Mouse (Mus musculus) stomach, embryonic 14.5 days (tissue): ENCODE data around the gene Gm20388. TPM values are rescaled to one million over a fixed set of nuclear protein-coding genes. Genes with fewer than 3 reads are reported as not detected.

ENCODE experiments used
- ATAC-seq: fragments of 200-750 bp; cut with Nextera tagmentation; 2 replicates; pipeline ENCODE4 v1.8.0; 2017; ENCODE audit warnings: low read depth, moderate TSS enrichment; ENCODE audit not compliant: insufficient number of reproducible peaks, insufficient read depth, low FRiP score
- H3K27ac ChIP-seq: fragments of 300-500 bp; sonication (generic); 2 replicates; pipeline ENCODE4 v1.5.1; 2014; ENCODE audit warnings: mild to moderate bottlenecking, low read length, moderate library complexity, mixed read lengths
- H3K27me3 ChIP-seq: fragments of 300-500 bp; sonication (generic); 2 replicates; pipeline ENCODE4 v1.6.1; 2014; ENCODE audit warnings: low read length, control low read depth, mixed read lengths; ENCODE audit not compliant: control insufficient read depth, insufficient read depth
- H3K36me3 ChIP-seq: fragments of 300-500 bp; sonication (generic); 2 replicates; pipeline ENCODE4 v1.6.1; 2014; ENCODE audit warnings: mild to moderate bottlenecking, control low read depth, low read length, moderate library complexity, mixed read lengths; ENCODE audit not compliant: control insufficient read depth, insufficient read depth
- H3K4me1 ChIP-seq: fragments of 300-500 bp; sonication (generic); 2 replicates; pipeline ENCODE4 v1.6.1; 2014; ENCODE audit warnings: low read length, control low read depth, mixed read lengths; ENCODE audit not compliant: control insufficient read depth, insufficient read depth
- H3K4me2 ChIP-seq: fragments of 300-500 bp; sonication (generic); replicated peaks from 2 replicates; pipeline ENCODE4 v1.6.1; 2014; ENCODE audit warnings: low read depth, low read length, control low read depth
- H3K4me3 ChIP-seq: fragments of 300-500 bp; sonication (generic); 2 replicates; pipeline ENCODE4 v1.5.1; 2014; ENCODE audit warnings: low read depth, low read length, control low read depth
- H3K9ac ChIP-seq: fragments of 300-500 bp; sonication (generic); replicated peaks from 2 replicates; pipeline ENCODE4 v1.6.1; 2014; ENCODE audit warnings: low read depth, mild to moderate bottlenecking, control low read depth, low read length, moderate library complexity, mixed read lengths
- H3K9me3 ChIP-seq: fragments of 300-500 bp; sonication (generic); 2 replicates; pipeline ENCODE4 v1.6.1; 2016; ENCODE audit warnings: low read depth, low read length, control low read depth; ENCODE audit not compliant: control insufficient read depth
- WGBS: fragments of 180-500 bp; shearing (Covaris S2); extraction: QIAGEN DNeasy Blood & Tissue Kit; methylation state at CpG from one replicate; pipeline ENCODE4 v1.1.7; 2014; 5-methylcytosine and 5-hydroxymethylcytosine counted together
- polyA plus RNA-seq: library from polyadenylated mRNA; unstranded; fragments of >200 nt; fragmentation: Nextera tagmentation; extraction: Ambion mirVana; gene quantifications from 2 replicates; pipeline ENCODE4 v1.2.1, GENCODE M21; 2014

The Gm20388 gene
- polyA plus RNA-seq, 1 experiment from 2014 or later: 11.4 TPM

DNA sequence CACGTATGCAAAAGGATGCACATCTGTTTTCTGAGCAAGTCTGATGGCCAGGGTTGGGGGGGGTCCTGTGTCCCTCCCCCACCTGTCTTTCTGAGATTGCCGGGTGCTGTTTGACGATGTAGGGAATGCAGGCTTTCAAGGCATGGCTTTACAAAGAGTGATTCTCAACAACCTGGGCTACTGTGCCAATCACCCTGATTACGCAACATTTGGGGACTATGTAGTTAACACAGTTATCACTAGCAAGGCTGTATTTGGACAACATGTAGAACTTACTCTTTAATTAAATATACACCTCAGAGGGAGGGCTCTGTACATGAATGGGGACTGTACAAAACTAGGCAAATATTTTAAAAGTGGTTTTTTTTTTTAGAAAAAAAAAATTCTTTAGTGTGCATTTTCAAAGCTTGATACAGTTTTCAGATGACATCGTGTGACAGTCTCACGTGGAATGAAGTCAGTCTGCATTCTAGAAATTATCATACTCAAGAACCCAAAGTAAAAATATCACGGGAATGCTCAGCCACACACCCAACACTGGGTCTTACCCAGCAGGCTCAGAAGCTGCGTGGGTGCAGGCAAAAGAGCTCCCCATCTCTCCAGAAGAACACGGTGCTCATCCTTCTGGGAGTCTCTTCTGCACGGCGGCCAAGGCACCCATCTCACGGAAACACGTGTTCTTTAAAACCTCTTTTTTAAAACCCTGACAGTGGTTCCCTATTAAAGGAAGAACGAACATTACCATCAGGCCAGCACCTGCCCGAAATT is 3930.1 kb downstream of the Gm20388 start:
- Histone ChIP-seq H3K9me3 (no peaks in the 10 kb centered on the region), H3K9ac (no peak overlapping the region), H3K27ac (no peak overlapping the region), H3K27me3 (no peaks in the 10 kb centered on the region), H3K4me3 (no peak overlapping the region), H3K4me1 (no peaks in the 10 kb centered on the region), H3K36me3 (no peaks in the 10 kb centered on the region), H3K4me2 (no peak overlapping the region)
- ATAC-seq: no peak
- WGBS: 91% methylated on average over 15 of the region's 15 CpGs

DNA sequence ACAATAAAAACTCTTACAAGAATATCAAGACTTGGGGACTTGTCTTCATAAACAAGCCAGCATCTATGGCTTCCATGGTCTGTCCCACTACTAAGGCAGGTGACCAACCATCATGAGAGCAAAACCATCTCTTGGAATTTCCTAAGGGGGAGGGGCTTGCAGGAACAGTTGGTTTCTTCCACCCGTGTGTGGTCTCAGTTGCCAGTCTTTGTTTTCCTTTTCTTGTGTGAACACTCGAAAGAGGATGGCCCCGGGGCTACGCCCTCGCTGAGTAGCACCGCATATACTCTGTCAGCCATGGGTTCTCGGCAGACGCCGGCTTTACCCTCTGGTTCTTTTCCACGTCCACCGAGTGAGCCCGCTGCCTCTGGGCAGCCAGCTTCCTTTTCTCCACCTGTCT is 3931.4 kb downstream of the Gm20388 start:
- no peak overlapping the region for H3K27ac ChIP-seq
- no peaks in the 10 kb centered on the region for H3K36me3 ChIP-seq
- no peaks in the 10 kb centered on the region for H3K9me3 ChIP-seq
- no peak overlapping the region for H3K4me2 ChIP-seq
- no peak for ATAC-seq
- no peaks in the 10 kb centered on the region for H3K4me1 ChIP-seq
- no peak overlapping the region for H3K9ac ChIP-seq
- H3K27me3 ChIP-seq: no peaks in the 10 kb centered on the region
- 88% methylated on average over 12 of the region's 12 CpGs for WGBS
- H3K4me3 ChIP-seq: no peak overlapping the region

DNA sequence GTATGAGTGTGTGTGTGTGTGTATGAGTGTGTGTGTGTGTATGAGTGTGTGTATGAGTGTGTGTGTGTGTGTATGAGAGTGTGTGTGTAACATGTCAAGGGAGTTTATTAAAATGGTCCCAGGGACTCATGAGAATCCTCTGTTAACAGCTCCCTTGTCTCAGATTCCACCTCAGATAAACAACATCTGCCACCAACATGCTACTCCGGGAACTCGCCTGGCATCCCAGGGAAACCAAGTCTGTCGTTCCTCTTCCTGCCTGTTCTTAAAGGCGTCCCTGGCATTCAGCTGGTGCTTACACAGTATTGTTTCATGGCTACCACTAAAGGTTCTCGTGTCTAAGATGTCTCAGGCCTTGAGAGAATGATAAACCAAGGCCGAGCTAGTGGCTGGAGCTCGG is 3933.7 kb downstream of the Gm20388 start:
- ATAC-seq: no peak
- H3K4me1 ChIP-seq: no peaks in the 10 kb centered on the region
- no peak overlapping the region for H3K4me2 ChIP-seq
- H3K36me3 ChIP-seq: no peaks in the 10 kb centered on the region
- 83% methylated on average over 7 of the region's 7 CpGs for WGBS
- H3K9ac ChIP-seq: no peak overlapping the region
- H3K27ac ChIP-seq: no peak overlapping the region
- no peaks in the 10 kb centered on the region for H3K9me3 ChIP-seq
- H3K4me3 ChIP-seq: no peak overlapping the region
- H3K27me3 ChIP-seq: no peaks in the 10 kb centered on the region

DNA sequence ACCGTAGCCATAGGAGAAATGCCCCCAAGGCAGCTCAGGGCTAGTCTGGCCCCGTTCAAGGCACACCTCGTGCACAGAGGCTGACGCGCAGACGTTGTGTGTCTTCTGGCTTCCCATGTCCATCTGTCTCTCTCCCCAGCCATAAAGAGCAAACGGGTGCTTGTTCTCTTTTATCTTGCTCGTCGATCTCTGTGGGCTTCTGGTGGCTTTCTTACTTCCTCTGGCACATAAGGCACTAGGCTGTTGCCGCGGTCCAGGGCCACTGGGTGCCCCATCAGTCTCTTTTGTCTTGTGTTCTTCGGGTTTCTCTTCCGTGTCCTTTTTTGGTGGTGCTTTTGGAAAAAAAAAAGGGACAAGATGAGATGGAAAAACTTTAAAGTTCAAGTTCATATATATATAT is 3934.5 kb downstream of the Gm20388 start:
- no peak overlapping the region for H3K4me3 ChIP-seq
- no peak overlapping the region for H3K27ac ChIP-seq
- ATAC-seq: no peak
- H3K36me3 ChIP-seq: no peaks in the 10 kb centered on the region
- H3K27me3 ChIP-seq: no peaks in the 10 kb centered on the region
- no peak overlapping the region for H3K4me2 ChIP-seq
- 83% methylated on average over 13 of the region's 13 CpGs for WGBS
- H3K4me1 ChIP-seq: no peaks in the 10 kb centered on the region
- H3K9ac ChIP-seq: no peak overlapping the region
- no peaks in the 10 kb centered on the region for H3K9me3 ChIP-seq

DNA sequence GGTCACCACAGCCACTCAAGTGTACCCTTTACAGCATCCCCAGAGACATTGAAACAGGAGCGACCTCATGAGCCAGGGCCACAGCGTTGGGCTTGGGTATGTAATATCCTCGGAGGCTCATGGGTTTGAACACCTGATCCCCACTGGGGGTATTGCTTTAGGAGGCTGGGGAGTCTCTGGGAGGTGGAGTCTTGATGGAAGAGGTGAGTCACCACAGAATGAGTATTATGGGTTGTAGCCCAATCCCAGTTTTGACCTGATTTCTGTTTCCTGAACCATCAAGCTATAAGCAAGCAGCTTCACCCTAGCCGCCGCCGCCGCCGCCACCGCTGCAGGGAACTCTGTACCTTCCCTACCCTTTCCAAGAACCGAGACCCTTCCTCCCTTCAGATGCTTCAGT is 3935.3 kb downstream of the Gm20388 start:
- Histone ChIP-seq H3K9me3 (no peaks in the 10 kb centered on the region), H3K27me3 (no peaks in the 10 kb centered on the region), H3K4me1 (no peaks in the 10 kb centered on the region), H3K4me2 (no peak overlapping the region), H3K9ac (no peak overlapping the region), H3K36me3 (no peaks in the 10 kb centered on the region), H3K27ac (no peak overlapping the region), H3K4me3 (no peak overlapping the region)
- 91% methylated on average over 10 of the region's 10 CpGs for WGBS
- no peak for ATAC-seq

DNA sequence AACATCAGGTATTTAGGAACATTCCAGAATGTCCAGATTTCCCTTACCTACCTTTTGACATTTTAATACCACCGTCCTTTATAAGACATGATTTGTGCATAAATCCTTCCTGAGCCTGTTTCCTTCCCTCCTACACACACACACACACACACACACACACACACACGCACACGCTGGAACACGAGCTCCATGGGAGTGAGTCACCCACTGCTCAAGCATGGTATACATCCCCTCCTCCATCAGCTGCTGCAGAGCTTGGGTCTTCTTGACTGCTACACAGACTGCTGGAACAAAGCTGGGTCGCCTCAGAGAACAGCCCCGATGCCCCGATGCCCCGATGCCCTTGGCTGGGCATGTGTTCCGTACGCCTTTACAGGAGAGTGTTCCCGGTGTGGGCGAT is 3935.9 kb downstream of the Gm20388 start:
- Histone ChIP-seq H3K4me2 (no peak overlapping the region), H3K4me3 (no peak overlapping the region), H3K9ac (no peak overlapping the region), H3K27ac (no peak overlapping the region), H3K27me3 (no peaks in the 10 kb centered on the region), H3K36me3 (no peaks in the 10 kb centered on the region), H3K9me3 (no peaks in the 10 kb centered on the region), H3K4me1 (no peaks in the 10 kb centered on the region)
- WGBS: 86% methylated on average over 12 of the region's 12 CpGs
- no peak for ATAC-seq

DNA sequence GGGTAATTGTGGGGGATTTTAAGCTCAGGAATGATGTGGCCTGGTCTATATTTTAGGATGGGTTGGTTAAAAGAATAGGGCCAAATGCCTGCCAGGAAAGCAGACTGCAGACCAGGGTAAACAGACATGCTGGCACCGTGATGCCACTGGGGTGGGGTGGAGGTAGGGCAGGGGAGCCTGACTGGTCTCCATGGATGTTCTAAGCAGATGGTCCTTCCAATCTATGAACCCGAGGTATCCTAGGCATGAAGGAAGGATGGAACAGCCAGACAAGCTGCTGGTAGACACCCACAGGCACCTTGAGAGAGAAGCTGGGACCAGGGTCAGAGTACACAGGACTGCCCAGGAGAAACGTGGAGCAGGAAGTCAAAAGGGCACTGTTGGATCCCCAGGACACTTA is 3936.9 kb downstream of the Gm20388 start:
- Histone ChIP-seq H3K9me3 (no peaks in the 10 kb centered on the region), H3K9ac (no peak overlapping the region), H3K4me1 (no peaks in the 10 kb centered on the region), H3K36me3 (no peaks in the 10 kb centered on the region), H3K4me3 (no peak overlapping the region), H3K27me3 (no peaks in the 10 kb centered on the region), H3K4me2 (no peak overlapping the region), H3K27ac (no peak overlapping the region)
- 63% methylated on average over 3 of the region's 3 CpGs for WGBS
- no peak for ATAC-seq

DNA sequence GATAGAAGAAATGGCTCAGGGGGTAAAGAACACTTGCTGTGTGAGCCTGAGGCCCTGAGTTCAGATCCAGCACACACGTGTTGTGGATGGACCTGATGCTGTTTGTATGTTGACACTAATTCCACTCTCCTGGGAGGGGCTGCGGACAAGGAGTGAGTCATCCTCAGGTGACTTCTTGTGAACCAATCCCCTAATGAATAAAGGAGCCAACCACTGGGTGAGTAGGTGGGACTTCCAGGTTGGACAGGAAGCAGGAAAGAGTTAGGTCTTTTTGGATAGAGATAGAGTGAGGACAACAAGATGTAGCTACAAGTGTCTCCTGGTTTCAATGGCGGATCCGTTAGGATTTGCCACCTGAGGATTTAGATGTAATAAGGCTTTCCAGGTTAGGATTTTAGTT is 3938.7 kb downstream of the Gm20388 start:
- Histone ChIP-seq H3K36me3 (no peaks in the 10 kb centered on the region), H3K4me3 (no peak overlapping the region), H3K4me1 (no peaks in the 10 kb centered on the region), H3K4me2 (no peak overlapping the region), H3K9me3 (no peaks in the 10 kb centered on the region), H3K9ac (no peak overlapping the region), H3K27ac (no peak overlapping the region), H3K27me3 (no peaks in the 10 kb centered on the region)
- WGBS: 80% methylated on average over 4 of the region's 4 CpGs
- ATAC-seq: no peak

DNA sequence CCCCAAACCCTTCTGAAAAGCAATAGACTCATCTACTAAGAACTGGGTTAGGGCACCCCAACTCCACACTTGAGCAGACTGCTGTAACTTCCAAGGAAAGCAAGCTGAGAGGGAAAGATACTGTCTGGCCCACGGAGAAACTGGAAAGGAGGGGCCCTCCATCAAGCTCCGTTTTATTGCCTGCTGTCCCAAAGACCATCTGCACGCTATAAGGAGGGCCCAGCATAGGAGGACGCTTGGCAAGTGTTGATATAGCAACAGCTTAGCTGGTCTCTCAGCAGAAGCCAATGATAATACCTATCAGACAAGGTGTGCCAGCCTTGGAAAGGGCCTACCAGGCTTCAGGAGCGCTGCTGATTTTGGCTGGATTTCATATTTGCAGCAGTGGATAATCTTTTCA is 3940.9 kb downstream of the Gm20388 start:
- no peaks in the 10 kb centered on the region for H3K9me3 ChIP-seq
- no peaks in the 10 kb centered on the region for H3K27me3 ChIP-seq
- H3K36me3 ChIP-seq: no peaks in the 10 kb centered on the region
- no peak overlapping the region for H3K4me2 ChIP-seq
- H3K9ac ChIP-seq: no peak overlapping the region
- 66% methylated on average over 5 of the region's 5 CpGs for WGBS
- ATAC-seq: no peak
- H3K4me1 ChIP-seq: no peaks in the 10 kb centered on the region
- H3K27ac ChIP-seq: no peak overlapping the region
- H3K4me3 ChIP-seq: no peak overlapping the region
